Mouse (Mus musculus): Measurements from ENCODE around the gene Nfkbil1. TPM values are rescaled to one million over a fixed set of nuclear protein-coding genes. Genes with fewer than 3 reads are reported as not detected.
A peak's percentile ranks its signal among the peaks of the same experiment; 100 is the strongest.

Gene Nfkbil1
- polyA plus RNA-seq, 1 experiment, result 20.1 TPM

- TF ChIP-seq MYOG (IDR thresholded peaks at IDR 0.05; ENCODE audit: control insufficient read depth, extremely low read depth, insufficient read length) (no peak), USF1 (IDR thresholded peaks at IDR 0.05; ENCODE audit: low read depth) (no peak)
- Histone ChIP-seq H3K79me3 (ENCODE audit: low read depth) (no peaks in the 10 kb centered on the region), H3K36me3 (ENCODE audit: control insufficient read depth, insufficient read depth) (no peaks in the 10 kb centered on the region), H3K27me3 (ENCODE audit: control insufficient read depth, insufficient read depth, insufficient read length) (no peaks in the 10 kb centered on the region), H3K4me3 (ENCODE audit: insufficient read depth, poor library complexity, severe bottlenecking) (no peak overlapping the region), H3ac (ENCODE audit: control insufficient read depth, insufficient read length, low read depth) (no peak overlapping the region), H3K79me2 (ENCODE audit: control insufficient read depth, insufficient read depth) (no peaks in the 10 kb centered on the region)
Observed at GRCm38 (mm10) chr17:35174201-35174977, 61.2 kb downstream of the Nfkbil1 start.

DNA sequence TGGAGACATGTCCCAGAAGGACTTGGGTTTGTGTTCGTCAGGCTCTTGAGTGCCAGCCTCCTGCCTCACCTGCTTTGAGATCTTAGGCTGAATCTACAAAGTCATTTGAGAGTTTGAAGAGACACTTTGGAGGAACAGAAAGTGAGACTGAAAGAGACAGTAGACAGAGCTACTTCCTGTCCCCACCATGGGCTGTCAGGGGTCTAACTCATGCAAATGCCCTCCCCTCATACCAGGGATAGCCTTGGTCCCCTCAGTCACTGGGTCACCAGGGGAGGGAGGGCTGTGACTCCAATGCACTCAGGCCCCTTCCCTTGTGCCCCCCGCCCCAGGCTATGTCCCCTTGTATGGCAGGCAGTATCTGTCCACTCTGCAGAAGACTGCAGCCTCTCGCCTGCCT is 62.3 kb downstream of the Nfkbil1 start:
- no peaks in the 10 kb centered on the region for H3K79me2 ChIP-seq (ENCODE audit: control insufficient read depth, insufficient read depth)
- H3K36me3 ChIP-seq (ENCODE audit: control insufficient read depth, insufficient read depth), result no peaks in the 10 kb centered on the region
- H3ac ChIP-seq (ENCODE audit: control insufficient read depth, insufficient read length, low read depth), result no peak overlapping the region
- no peak overlapping the region for H3K4me3 ChIP-seq (ENCODE audit: insufficient read depth, poor library complexity, severe bottlenecking)
- no peaks in the 10 kb centered on the region for H3K79me3 ChIP-seq (ENCODE audit: low read depth)
- no peak for TF ChIP-seq MYOG (IDR thresholded peaks at IDR 0.05; ENCODE audit: control insufficient read depth, extremely low read depth, insufficient read length)
- no peak for TF ChIP-seq USF1 (IDR thresholded peaks at IDR 0.05; ENCODE audit: low read depth)
- no peak for TF ChIP-seq MYOD1 (IDR thresholded peaks at IDR 0.05; ENCODE audit: control insufficient read depth, insufficient read length, low read depth)
- TF ChIP-seq FOSL1 (IDR thresholded peaks at IDR 0.05; ENCODE audit: insufficient read depth, low read length, poor library complexity, severe bottlenecking), result no peak
- no peaks in the 10 kb centered on the region for H3K27me3 ChIP-seq (ENCODE audit: control insufficient read depth, insufficient read depth, insufficient read length)

DNA sequence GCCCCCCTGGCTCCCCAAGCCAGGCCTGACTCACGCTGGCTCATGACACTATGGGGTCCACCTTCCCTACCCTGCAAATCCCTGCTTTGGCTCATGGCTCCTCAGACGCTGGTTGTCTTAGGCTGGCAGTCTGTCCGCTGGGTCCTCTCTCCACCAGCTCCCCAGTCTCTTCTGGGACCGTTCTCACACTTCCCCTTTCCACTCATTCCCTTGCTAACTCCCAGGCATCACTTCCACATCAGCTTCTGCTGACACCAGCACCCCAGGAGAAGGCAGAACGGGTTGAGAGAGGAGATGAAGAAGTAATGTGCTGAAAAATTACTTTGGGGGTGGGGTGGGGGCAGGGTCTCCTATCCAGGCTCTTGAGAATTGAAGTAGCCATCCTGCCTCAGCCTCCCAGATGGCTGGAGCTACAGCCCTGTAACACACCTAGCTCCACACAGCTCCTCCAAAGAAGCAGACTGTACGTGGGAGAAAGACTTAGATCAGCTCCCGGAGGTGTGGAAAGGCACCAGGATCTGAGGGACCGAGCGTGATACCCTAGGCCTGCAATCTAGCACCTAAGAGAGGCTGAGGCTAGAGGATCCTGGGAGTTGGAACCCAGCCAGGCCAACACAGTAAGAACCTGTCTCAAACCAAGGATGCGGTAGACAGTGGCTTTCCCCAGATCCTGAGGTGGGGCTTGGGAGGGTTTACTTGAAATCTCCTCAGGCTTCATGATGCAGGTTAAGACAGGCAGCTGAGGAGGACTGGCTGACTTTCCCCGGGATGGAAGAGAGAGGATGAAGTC is 63.0 kb downstream of the Nfkbil1 start:
- H3K27me3 ChIP-seq (ENCODE audit: control insufficient read depth, insufficient read depth, insufficient read length), result no peaks in the 10 kb centered on the region
- H3K4me3 ChIP-seq (ENCODE audit: insufficient read depth, poor library complexity, severe bottlenecking), result no peak overlapping the region
- H3K79me2 ChIP-seq (ENCODE audit: control insufficient read depth, insufficient read depth), result no peaks in the 10 kb centered on the region
- no peaks in the 10 kb centered on the region for H3K79me3 ChIP-seq (ENCODE audit: low read depth)
- H3ac ChIP-seq (ENCODE audit: control insufficient read depth, insufficient read length, low read depth), result no peak overlapping the region
- TF ChIP-seq MYOG (IDR thresholded peaks at IDR 0.05; ENCODE audit: control insufficient read depth, extremely low read depth, insufficient read length) (no peak), MAX (IDR thresholded peaks at IDR 0.05) (no peak), CEBPB (IDR thresholded peaks at IDR 0.05; ENCODE audit: low read depth) (no peak), CTCF (IDR thresholded peaks at IDR 0.05; ENCODE audit: control insufficient read depth, insufficient read depth, insufficient read length) (no peak), MYOD1 (IDR thresholded peaks at IDR 0.05; ENCODE audit: control insufficient read depth, insufficient read length, low read depth) (no peak), FOSL1 (IDR thresholded peaks at IDR 0.05; ENCODE audit: insufficient read depth, low read length, poor library complexity, severe bottlenecking) (no peak)
- H3K36me3 ChIP-seq (ENCODE audit: control insufficient read depth, insufficient read depth), result no peaks in the 10 kb centered on the region

Small RNA genes lying within 50 kb of the gene (microRNA-seq; reads per million reads assigned to microRNA genes)
- gene Mir6973a (ENCODE audit: borderline microRNAs expressed), result not detected
- gene Mir6974 (ENCODE audit: borderline microRNAs expressed), result not detected
- gene Mir6975 (ENCODE audit: borderline microRNAs expressed), result 1.8 reads per million, percentile 38 among the genes with 10 or more reads in this experiment
- not detected for gene Mir8094 (ENCODE audit: borderline microRNAs expressed)

Other genes starting within 250 kb of the Nfkbil1 start
- 214 TPM for gene Vars, start 234.8 kb downstream of the Nfkbil1 start, polyA plus RNA-seq (2012; fragmentation: generic; extraction: Trizol)
- 0.07 TPM for gene Vwa7, start 219.2 kb downstream of the Nfkbil1 start, polyA plus RNA-seq (2012; fragmentation: generic; extraction: Trizol)
- gene Sapcd1, start 207.8 kb downstream of the Nfkbil1 start, polyA plus RNA-seq (2012; fragmentation: generic; extraction: Trizol), result 0.23 TPM
- gene Msh5, start 189.0 kb downstream of the Nfkbil1 start, polyA plus RNA-seq (2012; fragmentation: generic; extraction: Trizol), result 0.76 TPM
- gene Clic1, start 185.8 kb downstream of the Nfkbil1 start, polyA plus RNA-seq (2012; fragmentation: generic; extraction: Trizol), result 509 TPM
- 129 TPM for gene Ddah2, start 176.8 kb downstream of the Nfkbil1 start, polyA plus RNA-seq (2012; fragmentation: generic; extraction: Trizol)
- gene Ly6g6c, start 170.4 kb downstream of the Nfkbil1 start, polyA plus RNA-seq (2012; fragmentation: generic; extraction: Trizol), result 0.12 TPM
- 0.04 TPM for gene Mpig6b, start 169.6 kb downstream of the Nfkbil1 start, polyA plus RNA-seq (2012; fragmentation: generic; extraction: Trizol)
- not detected for gene Ly6g6e, start 158.9 kb downstream of the Nfkbil1 start, polyA plus RNA-seq (2012; fragmentation: generic; extraction: Trizol)
- not detected for gene Ly6g6d, start 157.7 kb downstream of the Nfkbil1 start, polyA plus RNA-seq (2012; fragmentation: generic; extraction: Trizol)
- gene Ly6g6f, start 150.2 kb downstream of the Nfkbil1 start, polyA plus RNA-seq (2012; fragmentation: generic; extraction: Trizol), result not detected
- 54.0 TPM for gene Abhd16a, start 146.5 kb downstream of the Nfkbil1 start, polyA plus RNA-seq (2012; fragmentation: generic; extraction: Trizol)
- gene Ly6g5c, start 127.5 kb downstream of the Nfkbil1 start, polyA plus RNA-seq (2012; fragmentation: generic; extraction: Trizol), result not detected
- 0.28 TPM for gene Ly6g5b, start 120.4 kb downstream of the Nfkbil1 start, polyA plus RNA-seq (2012; fragmentation: generic; extraction: Trizol)
- gene Gpank1, start 114.3 kb downstream of the Nfkbil1 start, polyA plus RNA-seq (2012; fragmentation: generic; extraction: Trizol), result 25.8 TPM
- 300 TPM for gene Csnk2b, start 113.7 kb downstream of the Nfkbil1 start, polyA plus RNA-seq (2012; fragmentation: generic; extraction: Trizol)
- gene D17H6S53E, start 109.4 kb downstream of the Nfkbil1 start, polyA plus RNA-seq (2012; fragmentation: generic; extraction: Trizol), result 13.0 TPM
- 0.20 TPM for gene Apom, start 103.7 kb downstream of the Nfkbil1 start, polyA plus RNA-seq (2012; fragmentation: generic; extraction: Trizol)
- 202 TPM for gene Bag6, start 100.6 kb downstream of the Nfkbil1 start, polyA plus RNA-seq (2012; fragmentation: generic; extraction: Trizol)
- gene Prrc2a, start 70.9 kb downstream of the Nfkbil1 start, polyA plus RNA-seq (2012; fragmentation: generic; extraction: Trizol), result 183 TPM
- not detected for gene Aif1, start 59.7 kb downstream of the Nfkbil1 start, polyA plus RNA-seq (2012; fragmentation: generic; extraction: Trizol)
- gene Lst1, start 47.4 kb downstream of the Nfkbil1 start, polyA plus RNA-seq (2012; fragmentation: generic; extraction: Trizol), result 0.92 TPM
- not detected for gene Ltb, start 41.4 kb downstream of the Nfkbil1 start, polyA plus RNA-seq (2012; fragmentation: generic; extraction: Trizol)
- not detected for gene Tnf, start 33.8 kb downstream of the Nfkbil1 start, polyA plus RNA-seq (2012; fragmentation: generic; extraction: Trizol)
- 0.07 TPM for gene Lta, start 30.4 kb downstream of the Nfkbil1 start, polyA plus RNA-seq (2012; fragmentation: generic; extraction: Trizol)
- gene Gm16181, start 15.0 kb downstream of the Nfkbil1 start, polyA plus RNA-seq (2012; fragmentation: generic; extraction: Trizol), result not detected
- 1.4 TPM for gene Atp6v1g2, start 2.1 kb downstream of the Nfkbil1 start, polyA plus RNA-seq (2012; fragmentation: generic; extraction: Trizol)
- 330 TPM for gene Ddx39b, start 6.0 kb upstream of the Nfkbil1 start, polyA plus RNA-seq (2012; fragmentation: generic; extraction: Trizol)
- gene H2-D1, start 26.9 kb upstream of the Nfkbil1 start, polyA plus RNA-seq (2012; fragmentation: generic; extraction: Trizol), result 23.5 TPM
- gene H2-Q1, start 84.6 kb upstream of the Nfkbil1 start, polyA plus RNA-seq (2012; fragmentation: generic; extraction: Trizol), result 3.3 TPM
- gene H2-Q2, start 106.5 kb upstream of the Nfkbil1 start, polyA plus RNA-seq (2012; fragmentation: generic; extraction: Trizol), result 0.11 TPM
- 3.5 TPM for gene H2-Q4, start 143.8 kb upstream of the Nfkbil1 start, polyA plus RNA-seq (2012; fragmentation: generic; extraction: Trizol)
- not detected for gene H2-Q6, start 189.1 kb upstream of the Nfkbil1 start, polyA plus RNA-seq (2012; fragmentation: generic; extraction: Trizol)
- gene H2-Q7, start 203.4 kb upstream of the Nfkbil1 start, polyA plus RNA-seq (2012; fragmentation: generic; extraction: Trizol), result 0.14 TPM
- gene H2-Q10, start 234.3 kb upstream of the Nfkbil1 start, polyA plus RNA-seq (2012; fragmentation: generic; extraction: Trizol), result 0.01 TPM